Mouse (Mus musculus): Measurements from ENCODE around the gene Sepsecs.

GRCm38 (mm10) chr5:52638006-52638405 is 31.5 kb downstream of the Sepsecs start:
- TF ChIP-seq CTCF (IDR thresholded peaks at IDR 0.05; ENCODE audit: insufficient read depth, low read depth, low read length) (no peak), POLR2A (IDR thresholded peaks at IDR 0.05; ENCODE audit: insufficient read depth, low read depth, low read length) (no peak)

All from olfactory bulb, adult 2 months (tissue).